Mouse (Mus musculus) kidney, postnatal 10 days (tissue): ENCODE measurements at regions not wholly inside any gene's neighbourhood (a gene's known extent, or its start where the extent isn't known, plus 50 kb on each side); places are given as distances from the start of the nearest gene placed in this dataset.

Source experiments
- DNase-seq: peaks from one replicate; pipeline ENCODE4 v3.0.0; 2021; ENCODE audit warnings: mixed read lengths

- DNase-seq: no peak
Measured at GRCm38 (mm10) chr3:149306709-149307108, 316.4 kb upstream of the Adgrl2 start.

GRCm38 (mm10) chr3:149306291-149306690 is 315.9 kb upstream of the Adgrl2 start:
- no peak for DNase-seq

GRCm38 (mm10) chr3:149305440-149305839 is 315.1 kb upstream of the Adgrl2 start:
- no peak for DNase-seq

GRCm38 (mm10) chr3:149305011-149305413 is 314.7 kb upstream of the Adgrl2 start:
- no peak for DNase-seq

- no peak for DNase-seq
Measured at GRCm38 (mm10) chr3:149303418-149303817, 313.1 kb upstream of the Adgrl2 start.

- DNase-seq: no peak
Measured at GRCm38 (mm10) chr3:149300002-149300401, 309.6 kb upstream of the Adgrl2 start.

GRCm38 (mm10) chr3:149296419-149296962 is 306.1 kb upstream of the Adgrl2 start:
- DNase-seq: no peak

GRCm38 (mm10) chr3:149295942-149296341 is 305.6 kb upstream of the Adgrl2 start:
- DNase-seq: no peak

- DNase-seq: no peak
Measured at GRCm38 (mm10) chr3:149295257-149295831, 305.0 kb upstream of the Adgrl2 start.

- DNase-seq: no peak
Measured at GRCm38 (mm10) chr3:149294445-149294844, 304.1 kb upstream of the Adgrl2 start.

- no peak for DNase-seq
Measured at GRCm38 (mm10) chr3:149292459-149292858, 302.1 kb upstream of the Adgrl2 start.

GRCm38 (mm10) chr3:149291473-149291872 is 301.1 kb upstream of the Adgrl2 start:
- no peak for DNase-seq

- no peak for DNase-seq
Measured at GRCm38 (mm10) chr3:149290228-149290627, 299.9 kb upstream of the Adgrl2 start.

GRCm38 (mm10) chr3:149287080-149287479 is 296.7 kb upstream of the Adgrl2 start:
- no peak for DNase-seq

- no peak for DNase-seq
Measured at GRCm38 (mm10) chr3:149284976-149285375, 294.6 kb upstream of the Adgrl2 start.

- no peak for DNase-seq
Measured at GRCm38 (mm10) chr3:149280807-149281789, 290.7 kb upstream of the Adgrl2 start.

- DNase-seq: no peak
Measured at GRCm38 (mm10) chr3:149279338-149279737, 289.0 kb upstream of the Adgrl2 start.

- no peak for DNase-seq
Measured at GRCm38 (mm10) chr3:149277812-149278211, 287.5 kb upstream of the Adgrl2 start.

- no peak for DNase-seq
Measured at GRCm38 (mm10) chr3:149275478-149276132, 285.2 kb upstream of the Adgrl2 start.

GRCm38 (mm10) chr3:149274987-149275386 is 284.6 kb upstream of the Adgrl2 start:
- no peak for DNase-seq

GRCm38 (mm10) chr3:149273993-149274692 is 283.8 kb upstream of the Adgrl2 start:
- DNase-seq: no peak

- DNase-seq: no peak
Measured at GRCm38 (mm10) chr3:149270459-149270858, 280.1 kb upstream of the Adgrl2 start.
